Mouse (Mus musculus): ENCODE measurements at regions not wholly inside any gene's neighbourhood (a gene's known extent, or its start where the extent isn't known, plus 50 kb on each side); places are given as distances from the start of the nearest gene placed in this dataset.
A peak's percentile ranks its signal among the peaks of the same experiment; 100 is the strongest.
"Not testable (repeated sequence)": the region's sequence is repeated elsewhere in the genome, so short reads cannot be mapped to it uniquely, and the experiment has no call there.

- ATAC-seq, result no peak
Observed at GRCm38 (mm10) chr2:114454901-114455300, 199.9 kb downstream of the Dph6 start.

- no peak for ATAC-seq
Observed at GRCm38 (mm10) chr2:114450185-114450584, 204.6 kb downstream of the Dph6 start.

DNA sequence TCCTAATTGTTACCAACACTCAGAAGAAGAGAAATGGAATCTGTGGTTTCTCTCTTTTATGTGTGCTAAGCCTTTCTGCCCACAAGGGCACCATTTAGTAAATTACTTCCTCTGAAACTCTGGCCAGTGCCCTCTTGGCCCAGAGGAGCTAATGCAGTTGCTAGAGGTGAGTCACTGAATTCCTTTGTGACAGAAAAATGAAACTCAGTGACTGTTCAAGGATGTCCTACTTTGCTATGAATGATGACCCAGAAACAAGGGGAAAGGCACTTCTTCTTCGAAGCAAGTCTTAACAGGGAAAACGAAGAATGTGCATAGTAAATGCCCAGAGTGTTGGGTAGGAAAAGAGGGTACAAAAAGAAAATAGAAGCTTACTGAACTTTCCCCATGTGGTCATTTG, 211.0 kb downstream of the Dph6 start:
- no peak for ATAC-seq

DNA sequence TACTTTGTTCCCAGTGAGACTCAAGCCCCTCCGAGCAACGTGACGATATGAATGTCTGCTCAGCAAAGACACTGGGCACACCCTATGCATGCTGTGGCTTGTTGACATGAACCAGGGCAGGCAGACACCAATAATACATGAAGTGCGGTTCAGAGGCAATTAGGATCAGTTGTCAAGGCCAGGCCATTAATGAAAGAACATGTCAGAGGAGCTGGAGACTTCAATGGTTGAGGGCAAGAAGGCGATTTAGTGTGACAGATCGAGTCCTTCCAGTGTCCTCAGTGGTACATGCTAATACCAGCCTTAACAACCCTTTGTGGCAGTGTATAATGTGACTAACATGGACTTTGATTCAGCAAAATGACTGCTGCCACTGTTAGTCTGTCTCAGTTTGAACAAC, 213.8 kb downstream of the Dph6 start:
- ATAC-seq, result no peak

DNA sequence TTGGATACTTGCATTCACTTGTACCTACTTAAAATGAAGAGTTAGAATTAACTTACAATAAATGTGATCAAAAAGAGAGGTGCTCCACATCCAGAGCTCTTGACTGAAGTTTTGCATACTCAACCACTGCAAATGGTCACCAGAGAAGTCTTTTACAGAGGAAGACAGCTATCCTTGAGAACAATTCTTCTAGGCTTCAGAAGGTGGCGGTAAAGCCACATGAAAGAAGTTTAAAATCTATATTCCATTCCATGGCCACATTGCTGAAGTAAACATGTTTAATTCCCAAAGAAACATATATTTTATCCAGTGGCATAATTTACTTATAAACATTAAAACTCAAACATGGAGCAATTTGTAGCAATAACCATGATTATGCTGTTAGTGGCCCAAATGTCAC, 215.1 kb downstream of the Dph6 start:
- no peak for ATAC-seq

- ATAC-seq, result no peak
Observed at GRCm38 (mm10) chr2:114438048-114438447, 216.7 kb downstream of the Dph6 start.

DNA sequence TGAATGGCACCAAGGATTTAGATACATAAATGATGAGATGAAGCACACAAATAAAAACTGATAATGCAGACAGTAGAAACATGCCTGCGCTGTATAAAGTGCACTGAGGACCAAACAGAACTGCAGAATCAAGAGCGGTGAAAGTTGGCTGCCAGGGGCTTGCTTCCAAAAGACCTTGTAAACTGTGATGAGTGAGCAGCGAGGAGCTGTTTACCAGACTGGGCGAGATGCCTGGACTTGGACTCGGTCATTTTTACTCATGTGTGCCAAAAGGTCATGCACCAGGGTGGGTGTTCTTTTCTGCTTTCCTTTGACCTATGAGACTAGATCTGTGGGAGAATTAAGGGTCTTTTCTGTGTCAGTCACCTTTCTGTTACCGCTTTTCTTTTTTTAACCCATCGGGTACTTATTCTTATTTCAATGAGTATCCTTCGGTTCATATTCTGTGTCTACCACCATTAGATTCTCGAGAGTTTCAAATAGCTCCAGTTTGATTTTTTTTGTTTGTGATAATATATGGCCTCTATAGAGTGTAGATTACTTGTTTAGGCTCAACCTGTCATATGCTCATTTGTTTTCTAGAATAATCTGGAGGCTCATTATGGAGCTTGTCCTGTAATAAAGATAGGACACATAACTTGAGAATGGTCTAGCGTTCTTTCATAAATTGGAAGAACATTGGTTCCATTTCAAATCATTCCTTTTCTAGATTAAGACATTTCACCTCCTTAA, 226.3 kb upstream of the Zfp770 start:
- ATAC-seq, result no peak

GRCm38 (mm10) chr2:114419346-114419745, 218.1 kb upstream of the Zfp770 start:
- ATAC-seq, result no peak

DNA sequence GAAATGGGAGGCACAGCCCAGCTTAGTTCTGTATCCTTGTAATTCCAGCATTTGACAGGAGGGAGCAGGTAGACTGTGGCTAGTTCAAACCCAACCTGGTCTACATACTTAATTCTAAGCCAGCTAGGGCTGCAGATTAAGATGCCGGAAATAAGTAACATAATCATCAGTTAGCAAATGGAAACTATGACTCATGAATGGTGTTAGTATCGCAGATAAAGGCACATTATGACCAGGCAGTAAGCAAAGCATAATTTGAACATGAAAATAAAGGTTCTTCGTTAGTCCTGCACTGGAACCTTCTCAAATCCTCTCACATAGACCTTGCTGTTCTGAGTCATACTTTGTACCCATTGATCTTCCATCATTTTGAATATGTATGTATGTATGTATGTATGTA, 211.7 kb upstream of the Zfp770 start:
- peak; percentile 49 for ATAC-seq

DNA sequence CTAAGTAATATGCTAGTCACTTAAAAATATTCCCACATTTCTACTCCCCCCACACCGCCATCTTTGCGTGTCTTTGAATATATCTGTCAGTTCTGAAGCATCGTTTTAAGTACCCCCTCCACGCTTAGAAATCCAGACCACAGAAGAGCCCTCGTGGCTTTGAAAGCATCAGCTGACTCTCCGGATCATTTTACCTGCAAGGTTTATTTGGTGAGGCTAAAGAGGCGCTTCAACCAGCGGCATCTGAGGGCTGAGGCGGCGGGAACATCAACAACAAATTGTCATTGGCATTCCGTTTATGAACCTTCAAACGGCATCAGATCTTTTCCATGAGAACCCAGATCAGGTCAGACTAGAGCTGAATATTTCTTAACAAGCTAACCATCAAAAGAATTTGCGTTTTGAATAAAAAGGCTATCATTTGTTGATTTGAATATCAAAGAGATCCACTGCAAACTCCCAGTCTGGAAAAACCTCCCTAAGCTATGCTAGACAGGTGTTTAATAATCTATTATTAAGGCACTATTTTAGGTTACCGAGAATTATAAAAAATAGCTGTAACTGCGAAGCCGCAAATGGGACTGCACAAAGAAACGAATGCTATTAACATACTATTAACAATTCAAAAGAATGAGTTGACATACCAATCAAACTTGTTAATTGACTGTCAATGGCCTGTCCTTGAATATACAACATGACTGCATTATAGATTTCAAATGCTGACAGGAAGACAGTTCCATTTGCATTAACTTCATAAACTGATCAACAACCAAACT, 210.9 kb upstream of the Zfp770 start:
- no peak for ATAC-seq

GRCm38 (mm10) chr2:114410717-114411116, 209.4 kb upstream of the Zfp770 start:
- ATAC-seq, result no peak

- ATAC-seq, result no peak
Observed at GRCm38 (mm10) chr2:114409542-114409941, 208.3 kb upstream of the Zfp770 start.

DNA sequence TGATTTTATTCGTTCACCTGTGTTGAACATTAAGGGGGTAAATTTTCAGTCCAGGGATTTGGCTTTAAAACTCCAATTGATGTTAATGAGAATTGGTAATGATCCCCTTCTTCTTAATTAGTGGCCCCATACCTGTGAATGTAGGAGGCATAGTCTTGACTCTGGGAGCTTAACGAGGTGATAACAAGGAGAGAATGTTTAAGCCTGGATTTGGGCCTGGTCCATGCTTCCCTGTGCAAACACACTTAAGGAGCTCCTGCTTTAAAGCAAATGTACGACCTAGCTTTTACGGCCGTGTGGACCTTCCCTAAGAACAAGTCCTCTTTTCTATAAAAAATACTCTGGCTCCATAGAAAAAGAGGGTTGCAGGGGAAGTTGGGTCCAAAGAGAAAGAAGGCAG, 206.1 kb upstream of the Zfp770 start:
- ATAC-seq, result no peak

GRCm38 (mm10) chr2:114384566-114384965, 183.3 kb upstream of the Zfp770 start:
- ATAC-seq, result no peak

- ATAC-seq, result no peak
Observed at GRCm38 (mm10) chr2:114378844-114379533, 177.7 kb upstream of the Zfp770 start.

DNA sequence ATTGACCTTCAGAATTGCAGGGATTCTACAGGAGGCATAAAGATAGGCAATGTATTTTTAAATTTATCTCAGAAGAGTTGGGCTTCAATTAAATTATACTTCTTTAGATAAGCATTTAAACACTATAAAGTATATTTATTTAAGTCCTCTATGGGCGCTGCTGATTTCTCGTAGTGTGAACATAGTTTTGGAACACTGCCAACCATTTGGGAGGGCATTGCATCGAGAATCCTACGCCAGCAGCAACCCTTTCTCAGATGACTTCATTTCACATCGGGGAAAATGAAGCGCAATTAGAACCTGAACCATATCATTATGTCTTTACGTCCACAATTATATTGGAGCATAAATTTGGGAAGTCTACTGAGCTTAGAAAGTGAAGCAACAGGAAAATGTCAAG, 172.2 kb upstream of the Zfp770 start:
- ATAC-seq, result no peak

DNA sequence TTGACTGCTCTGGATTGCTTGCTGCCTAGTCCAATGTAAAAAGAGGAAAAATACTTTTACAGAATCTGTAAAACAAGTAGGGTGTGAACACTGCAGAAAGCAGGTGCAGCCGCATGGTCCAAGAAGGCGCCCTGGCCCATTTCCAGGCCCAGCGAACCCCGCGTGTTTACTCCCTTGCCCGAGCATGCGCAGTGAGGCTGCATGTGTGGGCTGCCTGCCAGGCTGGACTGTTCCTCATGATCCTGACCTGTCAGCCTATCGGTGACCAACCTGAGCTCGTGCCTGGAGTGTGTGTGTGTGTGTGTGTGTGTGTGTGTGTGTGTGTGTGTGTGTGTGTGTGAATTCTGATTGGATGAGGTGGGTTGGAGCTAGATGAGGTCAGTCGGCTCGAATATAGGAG, 152.6 kb upstream of the Zfp770 start:
- not testable (repeated sequence) for ATAC-seq

DNA sequence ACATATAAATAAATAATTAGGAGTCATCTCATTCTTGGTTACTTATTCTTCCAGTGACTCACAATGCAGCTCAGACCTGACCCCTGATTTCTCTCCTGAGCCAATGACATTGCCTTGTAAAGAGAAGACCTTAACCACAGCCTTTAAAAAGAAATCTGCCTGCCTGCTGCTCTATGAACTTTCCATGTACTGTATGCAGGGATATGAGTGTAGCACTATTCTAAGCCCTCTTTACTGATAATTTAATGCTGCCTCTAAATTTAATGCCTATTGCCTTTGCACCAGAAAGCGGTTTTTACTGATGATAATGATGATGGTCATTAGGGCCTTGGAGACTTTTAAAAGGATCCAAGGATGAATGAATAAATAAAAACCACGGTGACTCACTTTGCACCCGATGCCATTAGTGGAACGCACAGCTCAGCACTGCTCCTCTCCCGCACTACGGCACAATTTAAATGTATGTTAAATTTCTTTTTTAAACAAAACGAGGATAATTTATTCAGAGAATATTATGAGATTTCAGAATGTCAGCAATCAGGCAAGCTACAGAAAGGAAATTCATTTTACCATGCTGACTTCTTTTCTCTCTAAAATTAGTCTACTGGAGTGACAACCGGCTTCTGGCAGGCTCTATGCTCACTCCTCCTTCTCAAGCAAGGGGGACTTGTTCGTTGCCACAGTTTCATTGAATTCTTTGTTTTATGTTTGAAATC, 139.5 kb upstream of the Zfp770 start:
- no peak for ATAC-seq

DNA sequence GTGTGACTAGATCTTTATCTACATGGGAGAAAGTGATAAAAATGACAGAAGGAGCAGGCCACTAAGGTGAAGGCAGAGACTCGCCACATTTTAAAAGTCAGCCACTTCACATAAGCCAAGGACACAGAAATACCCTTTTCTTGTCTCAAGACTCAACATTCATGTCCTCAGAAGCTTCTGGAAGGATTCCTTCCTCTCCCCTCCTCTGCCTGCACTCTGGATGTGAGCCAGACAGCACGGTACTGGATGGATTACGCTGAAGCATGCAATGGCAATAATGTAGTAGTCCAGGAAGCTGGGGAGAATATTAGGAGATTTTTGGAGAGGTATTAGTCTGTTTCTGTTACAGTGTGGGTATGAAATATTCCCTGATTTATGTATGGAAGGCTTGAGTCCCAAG, 100.5 kb upstream of the Zfp770 start:
- ATAC-seq, result no peak

GRCm38 (mm10) chr2:114295110-114295509, 93.8 kb upstream of the Zfp770 start:
- no peak for ATAC-seq

- no peak for ATAC-seq
Observed at GRCm38 (mm10) chr2:114291387-114291786, 90.1 kb upstream of the Zfp770 start.

DNA sequence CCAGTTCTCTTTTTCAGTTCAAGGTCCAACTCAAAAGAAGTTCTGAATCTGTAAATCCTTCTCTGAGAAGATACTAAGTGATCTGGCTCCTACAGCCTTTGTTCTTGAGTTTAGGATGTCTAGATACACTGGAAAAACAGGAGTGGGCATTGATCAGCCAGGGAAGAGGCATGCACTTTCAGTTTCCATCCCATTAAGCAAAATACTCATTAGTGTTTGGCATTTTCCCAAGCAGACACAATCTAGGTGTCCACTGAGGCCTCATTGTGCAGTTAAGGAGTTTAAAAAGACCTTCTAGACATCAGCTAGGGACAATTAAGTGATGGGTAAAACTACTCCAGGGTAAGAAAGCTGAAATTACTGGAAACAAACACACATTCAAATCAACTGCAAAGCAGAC, 74.3 kb upstream of the Zfp770 start:
- ATAC-seq, result no peak

All from CD4-positive, CD25-positive, alpha-beta regulatory T cell, adult 4 months (primary cell).